Mouse (Mus musculus): ENCODE measurements at regions not wholly inside any gene's neighbourhood (a gene's known extent, or its start where the extent isn't known, plus 50 kb on each side); places are given as distances from the start of the nearest gene placed in this dataset.

DNA sequence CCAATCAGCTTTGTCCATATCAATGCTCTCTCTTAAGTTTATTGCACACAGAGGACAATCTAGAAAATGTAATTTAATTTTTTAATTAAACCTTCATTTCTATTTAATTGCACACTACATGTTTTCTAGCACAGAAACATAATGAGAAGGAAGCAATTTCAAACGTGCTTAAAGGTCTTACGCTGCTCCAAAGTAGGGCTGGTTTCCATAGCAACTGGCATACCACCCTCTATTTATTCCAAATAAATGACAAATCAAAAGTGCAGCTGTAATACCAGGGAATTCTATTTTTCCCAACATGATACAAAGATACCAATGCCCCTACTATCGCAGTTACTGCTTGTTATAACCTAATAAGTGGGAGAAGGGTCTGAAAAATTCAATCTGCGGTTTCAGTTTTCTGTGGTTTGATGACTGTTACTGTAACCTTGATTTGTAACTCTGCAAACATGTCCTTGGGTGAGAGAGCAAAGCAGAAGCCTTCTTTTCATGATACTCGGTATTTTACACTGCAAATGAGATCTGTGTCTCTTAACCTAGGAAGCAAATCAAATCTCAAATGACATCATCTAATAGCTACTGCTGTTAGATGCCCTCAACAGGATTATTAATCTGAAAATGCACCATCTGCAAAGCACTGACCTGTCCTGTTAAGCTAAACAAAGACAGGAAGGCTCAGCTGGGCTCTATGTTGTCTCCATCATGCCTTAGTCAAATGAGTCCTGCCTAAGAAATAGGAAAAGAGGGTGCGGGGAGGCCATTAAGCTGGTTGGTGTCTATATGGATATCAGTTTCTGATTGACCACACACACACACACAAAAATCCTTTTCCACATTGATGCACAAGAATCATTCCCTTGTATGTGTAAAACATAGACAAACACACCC, 535.6 kb downstream of the Basp1 start:
- Histone ChIP-seq H3K4me3 (no peak overlapping the region), H3K4me2 (no peak overlapping the region), H3K36me3 (no peaks in the 10 kb centered on the region), H3K27ac (replicated peaks) (peak overlapping the region; percentile 77), H3K27me3 (no peaks in the 10 kb centered on the region), H3K9me3 (no peaks in the 10 kb centered on the region), H3K4me1 (replicated peaks) (peaks cover 28% of the 10 kb centered on the region), H3K9ac (no peak overlapping the region)
- 41% methylated on average over 6 of the region's 6 CpGs for WGBS
- peak; percentile 74 for ATAC-seq (ENCODE audit: low read depth)

DNA sequence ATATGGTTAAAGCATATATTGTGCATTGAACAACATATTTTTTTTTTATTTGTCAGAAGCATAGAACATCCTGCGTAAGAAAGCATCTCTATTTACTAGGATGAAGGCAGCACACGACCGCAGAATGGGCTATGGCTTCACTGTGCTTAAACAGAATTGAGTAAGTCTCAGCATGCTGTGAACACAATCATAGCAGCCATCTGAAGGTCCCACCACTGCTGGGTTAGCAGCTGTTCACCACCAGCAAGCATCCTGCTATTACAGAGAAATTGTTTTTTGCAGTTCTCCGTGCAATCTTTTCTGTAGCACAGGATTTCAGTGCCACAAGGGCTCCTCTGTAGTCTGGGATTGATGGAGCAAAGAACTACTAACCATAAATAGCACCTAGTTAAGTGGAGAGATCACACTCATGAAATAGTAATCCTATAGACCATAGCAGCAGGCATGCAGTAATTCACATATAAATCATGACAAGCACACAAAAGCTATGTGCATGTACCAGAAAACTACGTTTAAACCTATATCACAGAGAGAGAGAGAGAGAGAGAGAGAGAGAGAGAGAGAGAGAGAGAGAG, 537.3 kb downstream of the Basp1 start:
- Histone ChIP-seq H3K36me3 (no peaks in the 10 kb centered on the region), H3K27ac (replicated peaks) (peak overlapping the region; percentile 76), H3K4me1 (replicated peaks) (peaks cover 28% of the 10 kb centered on the region), H3K4me3 (no peak overlapping the region), H3K9ac (no peak overlapping the region), H3K27me3 (no peaks in the 10 kb centered on the region), H3K4me2 (no peak overlapping the region), H3K9me3 (no peaks in the 10 kb centered on the region)
- ATAC-seq (ENCODE audit: low read depth): peak; percentile 75
- WGBS: 40% methylated on average over 5 of the region's 5 CpGs

DNA sequence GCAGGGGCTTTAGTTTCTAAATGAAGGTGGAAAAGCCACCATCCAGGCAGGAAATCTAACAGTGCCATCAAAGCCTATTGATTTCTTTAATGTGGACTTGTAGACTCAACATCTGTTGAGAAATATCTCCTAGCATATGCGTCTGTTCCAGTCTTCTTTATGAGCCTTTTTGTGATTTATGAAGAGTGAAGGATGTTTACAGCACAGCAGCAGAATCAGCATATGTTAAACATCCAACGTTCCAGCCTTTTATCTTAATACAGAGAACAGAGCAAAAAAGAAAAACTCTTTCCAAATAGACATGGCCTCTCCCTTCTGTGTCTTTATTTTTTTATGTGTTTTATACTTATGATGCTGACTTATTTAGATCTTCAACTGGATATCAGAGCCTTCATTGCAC, 573.3 kb downstream of the Basp1 start:
- no peaks in the 10 kb centered on the region for H3K36me3 ChIP-seq
- H3K27me3 ChIP-seq: no peaks in the 10 kb centered on the region
- no peak overlapping the region for H3K4me3 ChIP-seq
- no peaks in the 10 kb centered on the region for H3K9me3 ChIP-seq
- H3K27ac ChIP-seq (replicated peaks): no peak overlapping the region
- no peaks in the 10 kb centered on the region for H3K4me1 ChIP-seq (replicated peaks)
- H3K9ac ChIP-seq: no peak overlapping the region
- WGBS: 53% methylated on average over 2 of the region's 2 CpGs
- ATAC-seq (ENCODE audit: low read depth): no peak
- no peak overlapping the region for H3K4me2 ChIP-seq

DNA sequence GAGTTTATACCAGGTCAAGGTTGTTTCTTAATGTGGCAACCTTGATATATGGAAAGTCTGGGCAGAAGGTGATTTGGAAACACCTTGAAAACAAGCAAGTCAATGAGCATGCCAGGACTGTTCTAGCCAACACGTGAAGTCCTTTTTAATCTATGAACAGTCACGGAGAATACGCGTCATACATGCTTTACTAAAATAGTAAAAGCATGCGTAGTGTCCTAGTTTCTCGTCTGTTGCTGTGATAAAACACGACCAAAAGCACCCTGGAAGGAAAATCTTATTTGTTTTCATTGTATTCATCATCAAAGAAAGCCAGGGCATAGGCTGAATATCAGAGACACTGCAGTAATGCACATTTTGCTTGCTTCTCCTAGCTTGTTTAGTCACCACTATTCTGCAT, 575.2 kb downstream of the Basp1 start:
- Histone ChIP-seq H3K27me3 (no peaks in the 10 kb centered on the region), H3K9ac (no peak overlapping the region), H3K27ac (replicated peaks) (no peak overlapping the region), H3K9me3 (no peaks in the 10 kb centered on the region), H3K4me3 (no peak overlapping the region), H3K4me1 (replicated peaks) (no peaks in the 10 kb centered on the region), H3K36me3 (no peaks in the 10 kb centered on the region), H3K4me2 (no peak overlapping the region)
- WGBS: 90% methylated on average over 7 of the region's 7 CpGs
- no peak for ATAC-seq (ENCODE audit: low read depth)

DNA sequence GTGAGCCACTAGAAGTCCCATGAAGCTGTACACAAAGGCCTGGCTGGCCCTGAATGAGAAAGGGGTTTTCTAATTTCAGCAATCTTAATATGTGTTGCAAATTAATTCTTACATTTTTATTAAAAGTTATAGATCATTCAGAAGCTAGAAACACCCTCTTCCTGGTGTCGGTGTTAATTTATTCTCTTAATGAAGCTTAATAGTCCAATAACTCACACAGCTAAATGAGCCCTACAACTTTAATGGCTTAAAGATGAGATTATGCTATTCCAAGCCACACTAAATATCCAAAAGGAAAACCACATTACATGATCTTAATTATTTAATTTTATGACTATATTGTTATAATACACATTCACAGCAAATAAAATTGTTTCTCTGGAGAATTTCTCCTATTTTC, 585.7 kb downstream of the Basp1 start:
- Histone ChIP-seq H3K27ac (replicated peaks) (no peak overlapping the region), H3K4me2 (no peak overlapping the region), H3K9ac (no peak overlapping the region), H3K4me1 (replicated peaks) (no peaks in the 10 kb centered on the region), H3K4me3 (no peak overlapping the region), H3K36me3 (no peaks in the 10 kb centered on the region), H3K27me3 (no peaks in the 10 kb centered on the region), H3K9me3 (no peaks in the 10 kb centered on the region)
- WGBS: 53% methylated on average over 1 of the region's 1 CpGs
- ATAC-seq (ENCODE audit: low read depth): peak; percentile 89

DNA sequence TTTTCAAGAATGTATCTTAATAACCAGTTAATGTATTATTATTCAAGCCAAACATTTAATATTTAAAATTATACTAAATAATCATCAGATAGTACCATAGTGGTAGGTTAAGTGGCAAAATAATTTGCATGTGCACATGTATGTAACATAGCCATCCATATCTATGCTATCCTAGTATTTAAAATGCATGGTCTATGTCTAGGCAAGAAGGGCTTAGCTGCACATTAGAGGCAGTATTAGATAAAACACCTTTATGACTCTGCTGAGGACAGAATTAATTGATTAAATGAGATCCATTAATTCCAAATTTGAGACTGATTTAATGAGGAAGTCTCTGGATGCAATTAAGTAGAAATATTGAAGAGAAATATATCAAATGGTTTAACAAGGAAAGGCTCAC, 586.3 kb downstream of the Basp1 start:
- Histone ChIP-seq H3K27me3 (no peaks in the 10 kb centered on the region), H3K4me1 (replicated peaks) (no peaks in the 10 kb centered on the region), H3K27ac (replicated peaks) (no peak overlapping the region), H3K4me2 (no peak overlapping the region), H3K36me3 (no peaks in the 10 kb centered on the region), H3K9ac (no peak overlapping the region), H3K9me3 (no peaks in the 10 kb centered on the region), H3K4me3 (no peak overlapping the region)
- ATAC-seq (ENCODE audit: low read depth): 0 out of 2 replicates have a peak, but pooled peaks have one; percentile 72

DNA sequence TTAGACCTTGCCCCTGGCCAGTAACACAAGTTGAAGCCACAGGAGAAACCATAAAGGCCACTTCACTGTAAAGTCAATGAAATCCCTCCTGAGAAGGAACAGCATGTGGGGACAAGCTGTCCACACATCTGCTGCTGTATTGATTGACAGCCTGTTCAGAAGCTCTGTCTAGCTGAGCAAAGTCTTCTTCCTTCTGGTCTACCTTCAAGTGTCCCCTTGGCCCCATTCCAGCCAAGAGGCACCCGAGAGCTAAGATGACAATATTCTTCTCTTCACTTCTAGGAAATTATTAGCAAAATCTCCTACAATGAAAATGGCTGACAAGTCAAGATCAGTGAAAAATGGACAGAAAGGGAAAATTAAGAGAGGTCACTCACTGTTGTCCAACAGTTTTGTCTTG, 616.7 kb downstream of the Basp1 start:
- no peak for ATAC-seq (ENCODE audit: low read depth)
- H3K9me3 ChIP-seq: no peaks in the 10 kb centered on the region
- 79% methylated on average over 1 of the region's 1 CpGs for WGBS
- no peaks in the 10 kb centered on the region for H3K36me3 ChIP-seq
- no peak overlapping the region for H3K4me3 ChIP-seq
- H3K27ac ChIP-seq (replicated peaks): no peak overlapping the region
- H3K4me1 ChIP-seq (replicated peaks): no peaks in the 10 kb centered on the region
- H3K27me3 ChIP-seq: no peaks in the 10 kb centered on the region
- no peak overlapping the region for H3K9ac ChIP-seq
- no peak overlapping the region for H3K4me2 ChIP-seq

DNA sequence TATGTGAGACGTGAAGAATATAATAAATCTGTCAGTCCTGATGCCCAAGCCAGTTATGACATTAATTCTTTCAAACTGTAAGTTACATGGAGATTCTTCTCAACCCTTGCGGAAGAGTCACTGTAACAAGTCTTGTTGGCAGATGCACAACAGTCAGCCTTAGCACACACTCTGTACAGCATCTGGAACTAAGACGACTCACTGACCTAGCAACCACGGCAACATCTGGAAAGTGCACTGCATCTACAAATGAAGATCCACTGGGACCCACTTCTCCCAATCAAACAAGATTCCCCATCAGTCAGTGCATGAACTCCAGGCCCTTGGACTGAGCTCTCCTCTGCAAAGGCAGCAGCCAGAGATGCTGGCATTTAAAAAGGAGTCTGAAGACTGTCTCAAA, 620.2 kb downstream of the Basp1 start:
- H3K4me2 ChIP-seq: no peak overlapping the region
- H3K27me3 ChIP-seq: no peaks in the 10 kb centered on the region
- no peak for ATAC-seq (ENCODE audit: low read depth)
- no peak overlapping the region for H3K4me3 ChIP-seq
- H3K9me3 ChIP-seq: no peaks in the 10 kb centered on the region
- no peaks in the 10 kb centered on the region for H3K4me1 ChIP-seq (replicated peaks)
- no peak overlapping the region for H3K27ac ChIP-seq (replicated peaks)
- WGBS: 82% methylated on average over 4 of the region's 4 CpGs
- H3K36me3 ChIP-seq: no peaks in the 10 kb centered on the region
- no peak overlapping the region for H3K9ac ChIP-seq

DNA sequence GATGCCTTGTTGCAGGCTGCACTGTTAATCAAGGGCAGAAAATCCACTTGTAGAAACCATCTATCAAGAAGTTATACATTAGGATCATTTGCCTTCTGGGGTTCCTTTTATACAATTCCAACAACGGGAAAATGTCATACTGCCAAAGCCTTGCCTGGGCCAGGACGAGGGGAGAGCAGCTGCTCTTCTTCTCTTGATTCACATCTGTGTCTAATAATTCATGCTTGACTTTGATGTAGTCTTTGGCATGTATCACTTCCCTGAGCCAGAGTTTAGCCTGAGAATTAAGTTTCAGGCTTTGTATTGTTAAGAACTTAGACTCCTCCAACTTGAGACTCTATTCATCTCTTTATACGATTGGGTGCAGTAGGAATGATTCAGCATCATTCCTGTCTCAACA, 627.2 kb downstream of the Basp1 start:
- Histone ChIP-seq H3K9me3 (no peaks in the 10 kb centered on the region), H3K9ac (no peak overlapping the region), H3K27ac (replicated peaks) (no peak overlapping the region), H3K27me3 (no peaks in the 10 kb centered on the region), H3K4me1 (replicated peaks) (no peaks in the 10 kb centered on the region), H3K4me3 (no peak overlapping the region), H3K36me3 (no peaks in the 10 kb centered on the region), H3K4me2 (no peak overlapping the region)
- ATAC-seq (ENCODE audit: low read depth): no peak
- WGBS: 67% methylated on average over 3 of the region's 3 CpGs

DNA sequence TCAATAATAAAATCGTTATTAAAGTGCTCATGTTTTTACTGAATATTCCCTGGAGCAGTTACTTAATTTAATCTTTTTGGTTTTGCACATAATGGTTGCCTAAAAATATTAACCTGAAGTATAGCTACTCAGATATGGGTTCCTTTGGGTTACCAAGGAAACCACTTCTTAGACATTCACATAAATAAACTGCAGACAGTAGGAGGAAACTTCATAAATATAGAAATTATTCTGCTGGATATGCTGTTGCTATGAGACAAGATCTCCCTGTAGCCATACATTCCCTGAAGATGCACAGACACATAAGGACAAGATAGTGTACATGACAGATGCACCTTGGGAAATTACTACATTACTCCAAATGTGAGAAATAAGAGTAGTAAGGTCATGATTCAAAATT, 635.3 kb downstream of the Basp1 start:
- 71% methylated on average over 1 of the region's 1 CpGs for WGBS
- Histone ChIP-seq H3K27me3 (no peaks in the 10 kb centered on the region), H3K9ac (no peak overlapping the region), H3K4me2 (no peak overlapping the region), H3K4me1 (replicated peaks) (no peaks in the 10 kb centered on the region), H3K4me3 (no peak overlapping the region), H3K27ac (replicated peaks) (no peak overlapping the region), H3K9me3 (no peaks in the 10 kb centered on the region), H3K36me3 (no peaks in the 10 kb centered on the region)
- ATAC-seq (ENCODE audit: low read depth): no peak

DNA sequence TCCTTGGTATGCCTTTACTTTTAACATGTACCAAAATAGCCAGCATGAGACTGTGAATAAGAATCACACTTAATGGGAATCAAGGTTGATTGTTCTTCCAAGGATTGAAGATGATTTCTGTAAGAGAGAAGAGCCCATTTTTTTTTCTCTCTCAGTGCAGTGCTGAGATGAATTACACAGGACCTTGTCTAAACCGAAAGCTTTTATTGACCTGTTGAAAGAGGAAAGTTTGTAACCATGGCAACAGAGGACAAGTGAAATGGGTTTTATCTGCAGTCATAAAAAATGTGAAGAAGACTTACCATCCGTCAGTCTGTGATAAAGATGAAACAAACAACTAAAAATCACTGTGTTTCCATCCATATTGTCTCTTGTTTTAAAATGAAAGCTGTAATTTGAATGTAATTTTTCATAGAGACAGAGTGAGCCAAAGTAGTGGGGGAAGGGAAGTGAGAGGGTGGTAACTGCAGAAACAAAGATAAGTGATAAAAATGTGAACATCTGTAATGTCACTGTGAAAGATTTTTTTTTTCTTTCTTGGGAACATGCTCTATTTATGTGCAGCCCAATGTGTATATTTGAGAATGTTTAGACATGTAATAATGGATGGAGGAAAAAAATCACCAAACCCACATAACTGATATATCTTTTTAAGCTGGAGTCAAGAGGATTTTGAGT, 661.9 kb downstream of the Basp1 start:
- WGBS: 10% methylated on average over 2 of the region's 2 CpGs
- H3K9ac ChIP-seq: no peak overlapping the region

DNA sequence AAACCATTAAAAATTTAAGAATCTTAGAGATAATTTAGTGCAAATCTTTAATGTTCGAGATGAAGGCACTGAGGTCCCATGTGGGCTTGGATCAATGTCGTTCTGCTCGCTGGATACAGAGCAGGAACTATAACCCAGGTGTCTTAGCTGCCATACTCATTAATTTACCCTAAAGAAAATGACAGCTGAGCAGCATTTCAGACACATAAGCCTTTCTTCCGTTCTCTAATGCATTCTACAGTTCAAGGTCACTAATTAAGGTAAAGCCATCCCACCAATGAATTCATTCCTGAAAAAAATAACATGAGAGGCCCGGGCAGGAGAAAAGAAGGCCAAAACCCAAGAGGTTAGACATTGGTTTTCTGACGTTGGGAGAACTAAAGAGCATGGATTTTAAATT, 670.3 kb downstream of the Basp1 start:
- no peaks in the 10 kb centered on the region for H3K36me3 ChIP-seq
- 39% methylated on average over 6 of the region's 6 CpGs for WGBS
- no peak overlapping the region for H3K27ac ChIP-seq (replicated peaks)
- H3K4me3 ChIP-seq: no peak overlapping the region
- no peak for ATAC-seq (ENCODE audit: low read depth)
- H3K9me3 ChIP-seq: no peaks in the 10 kb centered on the region
- no peaks in the 10 kb centered on the region for H3K27me3 ChIP-seq
- no peak overlapping the region for H3K9ac ChIP-seq
- no peak overlapping the region for H3K4me2 ChIP-seq
- H3K4me1 ChIP-seq (replicated peaks): 0 out of 2 replicates have a peak, but pooled peaks cover 3% of the 10 kb centered on the region

More for the DNA sequence above, 661.9 kb downstream of the Basp1 start:
- ATAC-seq (ENCODE audit: low read depth): no peak
- Histone ChIP-seq H3K4me3 (no peak overlapping the region), H3K36me3 (no peaks in the 10 kb centered on the region), H3K27me3 (no peaks in the 10 kb centered on the region), H3K4me2 (no peak overlapping the region), H3K9me3 (no peaks in the 10 kb centered on the region), H3K27ac (replicated peaks) (no peak overlapping the region), H3K4me1 (replicated peaks) (peaks cover 3% of the 10 kb centered on the region; the same call in 1 of the 2 replicates)
